Mouse (Mus musculus) spleen, postnatal 14 days (tissue): ENCODE results near the gene Inha.

Experiments used
- DNase-seq, 2 experiments: peaks; one replicate each; pipeline ENCODE4 v3.0.0; 2021 to 2022; ENCODE audit warnings: low spot score in 2 of 2

Gene Inha

DNA sequence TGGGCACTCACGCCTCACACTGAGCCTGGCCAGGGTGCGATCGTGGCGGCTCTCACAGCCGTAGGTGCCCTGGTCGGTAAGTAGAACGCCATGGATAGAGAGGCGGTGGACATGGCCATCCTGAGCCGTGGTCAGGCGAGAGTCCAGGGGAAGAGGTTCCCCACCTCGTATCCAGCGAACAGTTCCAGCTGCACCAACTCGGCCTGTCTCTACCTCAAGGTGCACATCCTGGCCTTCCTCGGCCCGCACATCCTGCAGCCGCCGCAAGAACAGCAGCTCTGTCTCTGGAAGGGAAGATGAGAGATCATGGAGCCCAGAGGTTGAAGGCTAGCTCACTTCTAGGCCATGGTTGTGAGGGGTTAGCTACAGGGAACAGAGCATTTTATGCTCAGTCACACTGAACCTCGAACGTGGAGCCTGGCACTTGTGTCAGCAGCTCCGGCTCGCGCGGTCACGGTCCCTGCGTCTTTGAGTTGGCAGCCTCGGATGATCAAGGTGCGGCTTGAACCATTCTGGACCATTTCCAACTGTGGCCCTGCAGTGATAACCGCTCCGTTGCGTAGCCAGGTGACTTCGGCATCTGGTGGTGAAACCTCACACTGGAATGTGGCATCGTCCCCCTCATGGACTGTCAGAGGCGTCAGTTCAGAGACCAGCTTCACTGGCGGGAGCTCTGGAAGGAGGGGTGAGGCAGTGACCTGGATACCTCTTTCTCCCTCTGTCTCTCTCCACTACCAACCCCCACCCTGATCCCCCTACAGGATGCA lies 15.9 kb upstream of the Inha start:
- no peak for DNase-seq

DNA sequence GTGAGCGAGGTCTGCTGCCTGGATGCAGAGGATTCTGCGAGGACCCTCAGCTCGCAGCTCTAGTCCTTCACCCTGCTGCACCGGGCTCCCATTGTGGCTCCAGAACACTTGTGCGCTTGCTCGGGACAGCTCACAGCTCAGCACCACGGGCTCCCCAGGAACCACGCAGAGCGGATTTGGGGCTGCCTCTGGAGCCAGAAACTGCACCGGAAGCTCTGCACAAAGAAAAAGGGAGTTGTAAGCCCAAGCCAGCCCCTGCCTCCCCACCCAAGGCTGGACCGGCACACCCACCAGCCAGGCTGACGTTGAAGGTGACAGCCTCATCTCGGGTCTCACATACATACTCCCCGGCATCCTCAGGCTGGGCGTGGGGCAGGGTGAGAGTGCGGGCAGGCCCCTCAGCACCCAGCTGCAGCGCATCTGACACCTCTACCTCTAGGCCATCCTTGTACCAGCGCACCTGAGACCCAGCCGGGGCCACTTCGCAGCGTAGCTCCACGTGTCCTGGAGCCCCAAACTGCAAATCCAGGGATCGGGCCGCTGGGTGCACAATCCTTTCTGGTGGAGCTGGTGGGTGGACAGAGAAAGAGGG lies 14.2 kb upstream of the Inha start:
- no peak for DNase-seq

DNA sequence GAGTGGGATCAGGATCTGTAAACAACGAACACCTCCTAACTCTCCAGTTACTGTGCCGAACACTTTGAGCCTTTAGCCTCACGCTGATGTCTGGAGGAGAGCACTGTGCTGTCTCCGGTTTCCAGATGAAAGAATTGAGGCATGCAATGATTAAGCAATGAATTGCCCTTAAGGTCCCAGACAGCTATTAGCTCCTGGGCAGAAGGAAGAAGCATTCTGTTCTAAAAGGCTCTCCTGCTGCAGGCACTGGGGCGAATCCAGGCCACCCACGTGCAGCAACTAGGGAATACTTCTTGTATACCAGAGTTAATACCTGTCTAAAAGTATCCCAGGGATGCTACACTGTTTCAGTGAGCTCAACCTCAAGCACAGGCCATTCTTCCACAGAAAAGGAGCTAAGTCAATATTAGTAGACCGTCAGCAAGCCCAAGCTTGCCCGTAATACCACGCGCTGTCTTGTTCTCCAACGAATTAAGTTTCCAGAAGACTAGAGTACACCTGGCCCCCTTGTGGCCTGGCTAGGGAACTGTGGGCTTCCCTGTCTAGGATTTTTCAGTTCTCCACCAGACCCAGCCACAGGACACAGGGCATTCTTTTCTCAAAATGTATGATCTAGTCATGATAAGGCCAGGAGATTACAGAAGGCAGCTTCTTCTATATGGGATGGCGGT lies 11.9 kb upstream of the Inha start:
- DNase-seq = no peak

DNA sequence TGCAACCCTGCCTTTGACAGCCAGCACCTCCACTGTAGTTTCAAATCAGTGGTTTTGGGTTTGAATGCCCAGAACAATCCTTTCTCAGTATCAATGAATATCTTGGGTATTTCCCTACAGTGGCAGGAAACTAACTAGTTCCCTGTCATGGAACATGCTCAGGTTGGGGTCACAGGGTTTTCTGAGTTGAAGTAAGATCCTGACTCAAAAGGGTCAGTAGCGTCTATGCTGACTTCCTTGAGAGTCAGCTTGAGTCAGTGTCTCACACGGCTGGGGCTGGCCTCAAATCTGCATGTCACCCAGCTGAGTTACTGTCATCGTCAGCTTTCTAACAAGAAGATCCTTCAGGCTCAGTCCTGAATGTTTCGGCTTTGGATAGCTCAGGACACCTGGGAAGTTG lies 8.0 kb upstream of the Inha start:
- no peak for DNase-seq

DNA sequence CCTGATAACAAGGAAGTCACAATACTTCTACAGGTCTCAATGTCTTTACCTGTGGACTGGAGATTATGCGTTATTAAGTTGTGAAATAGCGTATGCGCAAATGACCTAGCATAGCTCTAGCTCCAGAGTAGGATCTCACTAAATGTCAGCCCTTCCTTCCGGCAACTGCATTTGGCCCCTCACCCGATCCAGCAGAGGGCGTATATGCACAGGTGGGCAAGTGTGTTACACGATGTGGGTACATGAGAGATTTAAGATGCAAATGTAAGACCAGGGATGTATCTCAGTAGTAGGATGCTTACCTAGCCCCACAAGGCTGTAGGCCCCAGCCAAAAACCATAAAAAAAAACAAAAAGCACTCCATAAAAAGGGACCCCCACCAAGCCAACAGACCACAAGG lies 7.4 kb upstream of the Inha start:
- DNase-seq = no peak

DNA sequence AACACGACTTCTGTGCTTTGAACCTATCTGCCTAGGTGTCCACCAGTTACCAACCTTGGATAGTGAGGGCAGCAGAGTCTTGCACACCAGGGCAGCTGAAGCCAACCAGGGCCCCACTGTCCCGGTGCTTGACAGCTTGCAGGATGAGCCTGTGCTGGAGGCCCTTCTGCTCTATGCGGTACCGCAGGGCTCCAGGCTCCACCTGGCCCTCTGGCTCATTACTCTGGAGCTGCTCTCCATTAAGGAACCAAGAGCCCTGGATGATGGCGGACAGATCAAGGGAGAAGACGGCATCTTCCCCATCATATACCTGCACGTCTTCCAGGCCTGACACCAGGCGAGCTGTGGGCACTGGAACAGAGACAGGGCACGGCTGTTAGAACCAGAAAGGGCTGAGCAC lies 5.0 kb upstream of the Inha start:
- DNase-seq = no peak

DNA sequence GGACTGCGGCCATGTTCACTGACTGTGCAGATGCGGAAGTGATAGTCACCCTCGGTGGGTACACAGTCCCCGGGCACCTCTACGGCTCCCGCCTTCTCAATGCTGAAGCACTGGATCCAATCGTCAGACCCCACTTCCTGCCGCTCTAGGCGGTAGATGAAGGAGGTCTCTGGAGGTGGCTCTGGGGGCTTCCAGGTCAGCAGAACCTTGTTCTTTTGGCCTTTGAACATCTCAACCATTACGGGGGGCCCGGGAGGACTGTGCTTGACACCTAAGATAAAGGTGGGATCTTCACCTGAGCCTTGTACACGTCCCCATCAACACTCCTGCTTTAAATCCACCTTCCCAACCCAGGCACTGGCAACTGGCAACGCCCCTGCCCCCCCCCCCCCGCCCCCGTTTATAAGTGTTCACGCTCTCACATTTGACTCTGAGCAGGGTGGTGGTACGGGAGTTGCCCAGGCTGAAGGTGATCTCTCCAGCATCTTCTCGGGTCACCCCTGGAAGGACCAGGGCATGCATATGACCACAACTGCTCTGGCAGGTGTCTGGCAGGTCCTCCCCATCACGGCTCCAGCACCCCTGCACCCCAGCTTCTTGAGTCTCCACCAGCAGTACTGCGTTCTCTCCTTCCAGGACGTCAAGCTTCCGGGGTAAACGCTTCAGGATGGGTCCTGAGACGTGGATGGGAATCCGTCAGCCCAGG lies 3.8 kb upstream of the Inha start:
- no peak for DNase-seq

DNA sequence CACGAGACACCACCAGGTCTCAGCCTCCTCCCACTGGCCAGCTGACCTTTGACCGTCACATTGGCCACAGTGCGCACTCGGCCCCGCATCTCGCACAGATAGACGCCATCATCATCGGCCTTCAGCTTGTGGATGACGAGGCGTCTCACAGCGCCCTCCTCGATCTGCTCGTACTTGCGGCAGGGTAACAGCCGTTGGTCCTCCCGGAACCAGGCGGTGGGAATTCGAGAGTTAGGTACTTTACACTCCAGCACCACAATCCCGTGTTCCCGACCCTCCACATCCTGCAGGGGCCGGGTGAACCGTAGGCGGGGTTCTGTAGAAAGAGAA lies 3.3 kb upstream of the Inha start:
- DNase-seq = no peak

DNA sequence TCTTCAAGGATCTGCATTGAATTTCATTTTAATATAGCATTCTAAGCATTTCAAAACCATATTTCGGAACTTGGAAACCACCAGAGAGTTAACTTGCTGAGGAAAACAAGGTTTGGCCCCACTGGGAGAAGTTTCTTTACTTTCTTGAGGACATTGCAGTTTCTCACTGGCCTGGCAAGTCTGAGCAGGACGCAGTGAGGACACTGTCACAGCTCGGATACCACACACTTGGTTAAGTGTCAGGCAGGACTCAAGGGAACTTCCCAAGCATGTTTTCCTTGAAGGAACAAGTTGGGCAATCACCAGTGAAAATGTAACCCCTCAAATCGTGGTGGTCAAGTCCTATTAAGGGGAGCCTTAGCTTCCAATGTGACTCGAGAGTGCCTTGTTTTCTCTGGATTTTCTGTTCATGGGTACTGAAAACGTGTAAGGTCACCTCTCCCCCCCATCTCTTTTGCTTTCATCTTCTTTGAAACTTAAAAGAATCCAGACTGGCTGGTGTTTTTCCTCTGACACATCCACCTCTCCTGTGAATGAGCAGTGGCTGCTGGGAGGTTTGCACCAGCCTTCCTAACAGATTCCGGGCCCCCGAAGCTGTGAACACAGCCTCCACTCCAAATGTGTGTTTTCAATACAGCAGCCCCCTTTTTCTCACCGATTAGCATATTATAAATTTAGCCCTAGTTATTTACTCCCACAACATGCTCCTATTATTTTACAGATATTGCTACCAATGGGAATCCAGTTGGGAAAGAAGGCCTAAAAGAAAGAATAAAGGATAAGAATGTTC lies 2.4 kb upstream of the Inha start:
- DNase-seq = no peak

DNA sequence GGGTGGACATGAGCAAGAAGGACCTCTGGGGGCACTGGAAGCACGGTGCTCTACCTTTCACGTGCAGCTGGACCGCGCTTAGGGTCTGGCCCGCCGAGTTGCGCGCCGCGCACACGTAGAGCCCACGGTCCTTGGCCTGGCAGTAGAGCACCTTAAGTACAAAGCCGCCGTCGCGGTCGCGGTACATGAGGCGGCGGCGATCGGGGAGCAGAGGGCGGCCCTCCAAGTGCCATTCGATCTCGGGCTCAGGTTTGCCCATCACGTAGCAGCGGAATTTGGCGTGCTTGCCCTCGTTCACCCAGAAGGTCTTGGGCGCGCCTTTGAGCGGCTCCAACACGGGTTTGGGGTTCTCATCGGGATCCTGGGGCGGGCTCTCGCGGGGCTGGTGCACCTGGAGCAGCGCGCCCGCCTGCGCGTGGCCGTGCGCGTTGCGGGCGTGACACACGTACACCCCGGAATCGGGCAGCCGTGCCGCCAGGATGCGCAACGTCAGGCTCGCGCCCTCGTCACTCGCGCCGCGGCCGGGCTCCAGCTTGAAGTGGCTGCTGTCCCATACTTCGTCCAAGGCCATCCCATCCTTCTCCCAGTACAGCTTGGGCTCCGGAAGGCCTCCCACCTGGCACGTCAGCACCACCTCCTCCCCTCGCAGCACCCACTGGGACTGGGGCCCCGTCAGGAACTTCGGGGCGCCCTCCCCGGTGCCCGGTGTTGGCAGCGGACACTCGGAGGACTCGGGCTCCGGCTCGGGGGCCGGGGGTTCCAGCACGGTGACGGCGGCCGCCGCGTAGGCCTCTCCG lies 1.5 kb upstream of the Inha start:
- DNase-seq = no peak

DNA sequence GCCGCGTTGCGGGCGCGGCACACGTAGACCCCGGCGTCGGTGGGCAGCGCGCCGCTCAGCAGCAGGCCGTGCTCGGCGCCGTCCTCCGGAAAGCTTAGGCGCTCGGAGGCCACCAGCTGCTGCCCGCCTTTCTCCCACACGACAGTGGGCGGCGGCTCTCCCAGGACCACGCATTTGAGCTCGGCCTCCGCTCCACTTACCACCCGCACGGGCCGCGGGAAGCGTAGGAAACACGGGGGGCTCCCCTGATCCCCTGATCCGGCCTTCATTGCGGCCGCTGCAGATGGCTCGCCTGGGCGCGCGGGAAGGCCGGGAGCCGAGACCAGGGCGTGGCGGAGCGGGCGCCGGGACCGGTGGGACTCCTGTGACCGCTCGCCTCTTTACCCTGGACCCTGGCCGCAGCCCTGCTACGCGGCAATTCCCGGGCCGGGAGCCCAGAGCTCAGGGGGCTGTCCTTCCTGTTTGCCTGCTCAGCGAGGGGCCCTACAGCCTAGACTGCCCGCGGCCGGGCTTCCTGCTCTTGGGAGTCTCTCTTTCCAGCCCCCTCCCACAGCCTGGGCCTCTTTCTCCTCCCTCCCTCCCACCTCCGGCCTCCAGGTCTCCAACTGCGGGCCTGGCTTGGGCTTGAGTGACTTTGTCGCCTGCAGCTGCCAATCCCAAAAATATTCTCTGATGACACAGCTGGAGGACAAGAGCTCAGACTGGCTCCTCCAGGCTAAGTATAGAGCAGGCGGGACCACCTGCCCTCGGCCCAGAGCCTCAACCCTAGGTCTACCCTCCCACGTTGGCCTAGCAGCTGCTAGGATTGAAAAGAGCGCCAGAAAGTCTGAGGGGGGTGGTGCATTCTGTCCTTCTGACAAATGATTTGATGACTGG lies 683 bp upstream of the Inha start, which contains the start of gene Obsl1:
TSS of gene Obsl1 (minus strand) at position 497 of the 876 bp plus-strand sequence.
- DNase-seq = no peak

DNA sequence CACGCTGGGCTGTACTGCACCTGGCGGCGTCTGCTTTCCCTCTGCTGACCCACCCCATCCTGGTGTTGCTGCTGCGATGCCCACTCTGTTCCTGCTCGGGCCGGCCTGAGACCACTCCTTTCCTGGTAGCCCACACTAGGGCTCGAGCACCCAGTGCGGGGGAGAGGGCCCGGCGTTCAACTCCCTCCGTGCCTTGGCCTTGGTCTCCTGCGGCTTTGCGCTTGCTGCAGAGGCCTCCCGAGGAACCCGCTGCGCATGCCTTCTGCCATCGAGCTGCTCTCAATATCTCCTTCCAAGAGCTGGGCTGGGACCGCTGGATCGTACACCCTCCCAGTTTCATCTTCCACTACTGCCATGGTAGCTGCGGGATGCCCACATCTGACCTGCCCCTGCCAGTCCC lies 2.7 kb downstream of the Inha start:
- no peak for DNase-seq

DNA sequence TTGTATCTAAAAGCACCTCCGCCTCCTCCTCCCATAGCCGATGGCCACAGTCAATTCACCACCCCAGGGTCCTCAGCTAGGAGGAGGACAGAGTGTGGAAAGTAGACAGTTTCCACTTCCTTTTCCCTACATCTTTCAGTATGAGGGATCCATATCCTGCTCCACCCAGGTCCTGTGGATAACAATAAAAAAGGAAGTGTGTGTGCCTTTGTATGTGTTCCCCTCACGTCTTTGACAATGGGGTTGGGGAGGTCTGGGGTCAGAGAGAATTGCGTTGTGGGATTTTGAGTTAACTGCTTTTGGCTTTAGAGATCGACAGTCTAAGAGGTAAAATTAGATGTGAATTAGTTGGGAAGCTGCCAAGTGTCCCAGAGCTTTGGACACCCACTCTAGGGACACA lies 3.3 kb downstream of the Inha start:
- DNase-seq = no peak

DNA sequence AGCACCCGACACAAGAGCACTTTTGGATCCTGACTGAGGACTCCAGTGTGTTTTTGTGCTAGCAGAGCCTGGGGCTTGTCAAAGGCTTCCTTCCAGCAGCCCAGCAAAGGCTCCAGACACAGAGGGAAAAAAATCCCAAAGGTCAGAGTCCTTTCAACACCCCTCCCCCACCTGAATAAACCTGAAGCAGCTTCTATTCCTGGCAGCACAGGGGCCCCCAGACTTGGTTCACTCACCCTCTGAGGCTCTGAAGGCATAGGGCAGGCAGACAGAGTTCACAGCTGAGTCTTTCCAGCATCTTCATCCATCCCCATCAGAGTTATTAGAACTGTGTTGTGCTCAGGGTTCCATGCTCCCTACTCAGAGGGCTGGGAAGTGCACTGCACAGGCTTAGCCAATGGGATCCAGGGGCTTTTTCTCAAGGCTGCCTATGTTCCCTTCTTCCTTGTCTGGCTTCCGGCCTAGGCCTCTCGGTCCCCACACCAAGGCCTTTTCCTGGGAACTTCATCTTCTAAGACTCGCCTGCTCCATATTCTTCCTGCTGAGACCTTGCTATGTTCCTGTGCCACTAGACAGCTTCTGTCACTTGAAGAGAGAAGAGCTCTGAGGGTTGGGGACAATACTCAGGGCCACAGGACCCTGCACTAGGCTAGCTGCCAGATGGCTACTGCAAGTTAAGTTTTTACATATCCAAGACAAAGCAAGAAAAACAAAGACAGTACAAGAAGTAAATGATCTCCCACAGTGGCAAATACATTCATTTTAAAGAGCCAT lies 4.7 kb downstream of the Inha start:
- no peak for DNase-seq

DNA sequence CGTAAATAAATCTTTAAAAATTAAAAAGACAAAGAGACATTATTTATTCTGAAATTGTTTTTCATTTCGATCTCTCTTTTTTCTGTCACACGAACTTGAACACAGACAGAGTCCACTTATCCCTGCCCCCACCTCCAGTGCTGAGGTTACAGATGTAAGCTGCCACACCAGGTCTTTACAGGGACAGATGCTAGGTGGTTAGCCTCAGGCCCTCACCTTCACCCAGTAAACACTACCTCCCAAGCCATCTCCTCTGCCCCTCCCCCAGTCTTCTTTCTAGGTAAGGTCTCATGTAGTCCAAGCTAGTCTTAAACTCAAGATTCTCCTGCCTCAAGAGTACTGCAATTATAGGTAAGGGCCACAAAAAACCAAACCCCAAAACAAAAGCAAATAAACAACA lies 5.7 kb downstream of the Inha start:
- no peak for DNase-seq

DNA sequence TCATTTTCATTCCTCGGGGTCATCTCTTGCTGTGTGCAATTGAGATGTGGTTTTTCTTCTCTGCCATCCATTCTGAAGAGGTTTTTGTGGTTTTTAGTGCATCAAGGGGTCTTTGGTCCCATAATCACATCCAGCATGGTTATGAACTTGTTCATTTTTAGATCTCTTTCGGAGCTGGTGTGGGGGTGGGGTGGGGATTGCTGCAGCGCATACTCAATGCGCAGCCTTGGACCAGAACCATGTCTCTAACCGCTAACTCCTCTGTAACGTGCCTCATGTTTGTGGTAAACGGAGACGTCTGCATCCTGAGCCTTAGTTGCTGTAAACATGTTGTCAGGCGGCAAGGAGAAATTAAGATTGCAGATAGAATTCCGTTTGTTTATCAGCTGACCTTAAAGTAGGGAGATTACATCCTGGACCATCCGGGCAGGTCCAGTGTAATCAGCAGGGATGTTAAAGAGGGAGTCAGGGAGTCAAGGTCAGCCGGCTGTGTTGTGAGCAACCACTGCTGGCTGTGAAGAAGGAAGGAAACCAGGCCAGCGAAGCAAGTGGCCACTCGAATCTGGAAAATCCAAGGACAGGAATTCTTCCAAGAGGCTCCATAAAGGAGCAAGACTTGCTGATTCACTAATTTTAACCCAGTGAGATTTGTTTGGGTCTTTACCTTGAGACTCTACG lies 10.0 kb downstream of the Inha start:
- no peak for DNase-seq

DNA sequence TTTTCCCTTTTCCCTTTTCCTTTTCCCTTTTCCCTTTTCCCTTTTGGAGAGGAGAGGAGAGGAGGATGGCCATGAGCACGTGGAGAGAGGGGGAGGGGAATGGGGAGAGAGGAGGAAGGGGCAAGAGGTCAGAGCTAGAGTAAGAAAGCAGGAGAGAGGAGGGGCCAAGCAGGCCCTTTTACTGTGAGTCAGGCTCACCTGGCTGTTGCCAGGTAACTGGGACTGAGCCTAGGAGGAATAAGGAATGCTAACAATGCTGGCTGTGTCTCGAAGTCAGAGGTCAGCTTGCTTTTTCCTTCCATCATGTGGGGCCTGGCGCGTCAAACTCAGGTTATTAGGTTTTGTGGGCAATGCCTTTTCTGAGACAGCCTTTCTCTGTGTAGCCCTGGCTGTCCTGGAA lies 11.1 kb downstream of the Inha start:
- no peak for DNase-seq

DNA sequence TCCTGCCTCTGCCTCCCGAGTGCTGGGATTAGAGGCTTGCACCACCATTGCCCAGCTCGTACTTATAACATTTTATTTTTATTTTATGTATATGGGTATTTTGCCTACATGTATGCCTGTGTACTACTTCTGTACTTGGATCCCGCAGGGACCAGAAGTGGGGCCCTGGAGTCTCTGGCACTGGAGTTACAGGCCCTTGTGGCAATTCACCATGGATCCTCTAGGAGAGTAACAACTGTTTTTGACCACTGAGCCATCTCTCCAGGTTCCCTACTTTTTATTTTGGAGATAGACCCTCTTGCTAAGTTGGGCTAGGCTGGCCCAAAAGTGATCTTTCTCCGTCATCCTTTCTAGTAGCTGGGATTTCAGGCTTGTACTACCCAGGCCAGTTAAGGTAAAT lies 11.6 kb downstream of the Inha start:
- no peak for DNase-seq

DNA sequence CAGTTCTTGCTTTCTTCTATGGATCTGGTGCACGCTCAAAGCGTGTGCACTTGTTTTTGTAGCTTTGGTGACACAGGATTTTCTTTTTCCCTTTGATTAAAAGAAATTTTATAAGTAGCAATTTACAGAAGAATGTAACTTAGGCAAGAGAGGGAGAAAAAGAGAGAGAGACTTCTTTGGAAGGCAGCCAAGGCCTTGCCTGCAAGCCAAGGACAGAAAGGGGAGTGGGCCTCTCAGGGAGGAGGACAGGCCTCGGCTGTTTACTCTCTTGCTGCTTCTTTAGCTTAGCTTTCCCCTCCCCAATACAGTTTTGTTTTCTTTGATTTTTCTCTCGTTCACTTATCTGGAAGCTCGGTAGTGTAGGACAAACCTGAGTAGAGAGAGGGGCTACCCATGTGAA lies 12.7 kb downstream of the Inha start:
- DNase-seq = no peak
